ENCODE assay signal across 8 mouse cellular contexts in genomic region chr8:45001577-45002197, GRCm38 (mm10).
DNase-seq lines count a peak whose midpoint lies in the region; ATAC-seq and TF ChIP-seq lines count a peak whose summit lies in the region.

No protein-coding gene starts in this region.

- no peaks in the 10 kb centered on the region; the same call in 1 of the 2 replicates for H3K4me1 ChIP-seq in embryonic facial prominence, embryonic 11.5 days (ENCODE audit: control insufficient read depth, insufficient read depth, low read length)
- peaks cover 27% of the 10 kb centered on the region for H3K4me1 ChIP-seq in intestine, embryonic 15.5 days (replicated peaks)

- H3K27ac ChIP-seq in gastrocnemius, adult 2 months: peak overlapping the region; percentile 20; the same call in 1 of the 2 replicates
- no peak overlapping the region for H3K27ac ChIP-seq in embryonic facial prominence, embryonic 11.5 days (replicated peaks; ENCODE audit: low read depth, low read length)
- H3K27ac ChIP-seq in intestine, embryonic 15.5 days: no peak overlapping the region

- intact Hi-C loops in gastrocnemius, adult 2 months (cut with DNase I): no loop called here

- peak; percentile 62 for DNase-seq in gastrocnemius, adult 2 months
- no peak for DNase-seq in gastrocnemius, postnatal 4 days (ENCODE audit: low spot score in 2 of 2)
- DNase-seq in embryonic facial prominence, embryonic 11.5 days (ENCODE audit: low spot score): peak; percentile 73
- peak; percentile 59 for DNase-seq in lung, postnatal 36 days
- DNase-seq in right cerebral cortex, postnatal 4 days: no peak
- DNase-seq in adrenal gland, adult 18-20 months (ENCODE audit: low spot score in 2 of 2): no peak

- peak; percentile 29; the same call in 1 of the 2 replicates for ATAC-seq in embryonic facial prominence, embryonic 11.5 days (replicated peaks; ENCODE audit: insufficient number of reproducible peaks, low FRiP score, low TSS enrichment, low read depth)
- ATAC-seq in intestine, embryonic 15.5 days: peak; percentile 50
- ATAC-seq in megakaryocyte, adult 5-6 weeks (ENCODE audit: poor library complexity, severe bottlenecking): no peak

- no peak overlapping the region for H3K4me2 ChIP-seq in embryonic facial prominence, embryonic 11.5 days (ENCODE audit: low read depth, low read length)
- no peak overlapping the region for H3K4me2 ChIP-seq in intestine, embryonic 15.5 days (replicated peaks)

- H3K9ac ChIP-seq in embryonic facial prominence, embryonic 11.5 days (replicated peaks; ENCODE audit: low read length): no peak overlapping the region
- no peak overlapping the region for H3K9ac ChIP-seq in intestine, embryonic 15.5 days

- H3K9me3 ChIP-seq in embryonic facial prominence, embryonic 11.5 days (replicated peaks; ENCODE audit: control insufficient read depth, low read length): no peaks in the 10 kb centered on the region
- H3K9me3 ChIP-seq in intestine, embryonic 15.5 days: no peaks in the 10 kb centered on the region

- no peak overlapping the region for H3K4me3 ChIP-seq in gastrocnemius, adult 2 months
- H3K4me3 ChIP-seq in embryonic facial prominence, embryonic 11.5 days (ENCODE audit: low read depth, low read length): no peak overlapping the region
- H3K4me3 ChIP-seq in intestine, embryonic 15.5 days (replicated peaks): no peak overlapping the region

- H3K36me3 ChIP-seq in embryonic facial prominence, embryonic 11.5 days (replicated peaks; ENCODE audit: control insufficient read depth, insufficient read depth, low read depth, low read length): no peaks in the 10 kb centered on the region
- H3K36me3 ChIP-seq in intestine, embryonic 15.5 days: no peaks in the 10 kb centered on the region

- WGBS in embryonic facial prominence, embryonic 11.5 days: 25% methylated on average over 8 of the region's 8 CpGs
- 64% methylated on average over 8 of the region's 8 CpGs for WGBS in intestine, embryonic 15.5 days

- H3K27me3 ChIP-seq in embryonic facial prominence, embryonic 11.5 days (ENCODE audit: control insufficient read depth, insufficient read depth, low read length): no peaks in the 10 kb centered on the region
- 0 out of 2 replicates have a peak, but pooled peaks cover 2% of the 10 kb centered on the region for H3K27me3 ChIP-seq in intestine, embryonic 15.5 days (replicated peaks)

- TF ChIP-seq CTCF in gastrocnemius, adult 2 months (IDR thresholded peaks at IDR 0.05): no peak

Comparison
In these comparisons a context has a peak if more than half of its experiments do, and no peak if none do; other contexts are left out.
1. DNase-seq: peak in gastrocnemius, adult 2 months (single experiment), embryonic facial prominence, embryonic 11.5 days (single experiment) and lung, postnatal 36 days (single experiment); none in gastrocnemius, postnatal 4 days (0 of 2), right cerebral cortex, postnatal 4 days (single experiment) and adrenal gland, adult 18-20 months (0 of 2).